Mouse (Mus musculus) heart, adult 8-10 months (tissue): ENCODE measurements around the gene Dbt. TPM values are rescaled to one million over a fixed set of nuclear protein-coding genes. Genes with fewer than 3 reads are reported as not detected.
A peak's percentile ranks its signal among the peaks of the same experiment; 100 is the strongest.

Source experiments
- DNase-seq: peaks from one replicate; pipeline ENCODE4 v3.0.0; 2022; ENCODE audit warnings: low spot score
- total RNA-seq, 4 experiments: library from RNA; stranded (reverse); gene quantifications; 2 replicates each; pipeline ENCODE4 v1.2.4; 2022

Gene Dbt
- total RNA-seq: 10 to 100 TPM; 58.0 to 77.4 (median 72.3) TPM

GRCm38 (mm10) chr3:116512904-116513716, at the start of gene Dbt:
Gene Dbt, plus strand, starts transcription at chr3:116513070.
- peak; percentile 84 for DNase-seq

- no peak for DNase-seq
These were observed 48.6 kb upstream of the Dbt start for GRCm38 (mm10) chr3:116464318-116464717.

GRCm38 (mm10) chr3:116465709-116466108, 47.2 kb upstream of the Dbt start:
- no peak for DNase-seq

GRCm38 (mm10) chr3:116474602-116475001, 38.3 kb upstream of the Dbt start:
- no peak for DNase-seq

GRCm38 (mm10) chr3:116476686-116477298, 36.1 kb upstream of the Dbt start:
- no peak for DNase-seq

GRCm38 (mm10) chr3:116477351-116477750, 35.5 kb upstream of the Dbt start:
- no peak for DNase-seq

- DNase-seq: no peak
These were observed 32.8 kb upstream of the Dbt start for GRCm38 (mm10) chr3:116480119-116480518.

- DNase-seq: no peak
These were observed 31.9 kb upstream of the Dbt start for GRCm38 (mm10) chr3:116480937-116481336.

GRCm38 (mm10) chr3:116482724-116483123, 30.1 kb upstream of the Dbt start:
- DNase-seq: no peak

GRCm38 (mm10) chr3:116483271-116483670, 29.6 kb upstream of the Dbt start:
- no peak for DNase-seq

GRCm38 (mm10) chr3:116490920-116491319, 21.9 kb upstream of the Dbt start:
- DNase-seq: no peak

- DNase-seq: no peak
These were observed 20.9 kb upstream of the Dbt start for GRCm38 (mm10) chr3:116491923-116492454.

GRCm38 (mm10) chr3:116493658-116494057, 19.2 kb upstream of the Dbt start:
- DNase-seq: no peak

- no peak for DNase-seq
These were observed 17.2 kb upstream of the Dbt start for GRCm38 (mm10) chr3:116495671-116496070.

GRCm38 (mm10) chr3:116507772-116508351, 5.0 kb upstream of the Dbt start, which contains the start of gene Rtca:
Gene Rtca, minus strand, starts transcription at chr3:116508208.
- DNase-seq: peak; percentile 98

GRCm38 (mm10) chr3:116512151-116512903, 543 bp upstream of the Dbt start:
- DNase-seq: no peak

- DNase-seq: no peak
These were observed 7.4 kb downstream of the Dbt start for GRCm38 (mm10) chr3:116520141-116520761.

GRCm38 (mm10) chr3:116529741-116530140, 16.9 kb downstream of the Dbt start:
- no peak for DNase-seq

GRCm38 (mm10) chr3:116530826-116531225, 18.0 kb downstream of the Dbt start:
- DNase-seq: no peak

GRCm38 (mm10) chr3:116536428-116537199, 23.7 kb downstream of the Dbt start:
- peak; percentile 31 for DNase-seq
